Mouse (Mus musculus) G1E (cell line): ENCODE results near the gene Zfp934.
"Not testable (repeated sequence)": the region's sequence is repeated elsewhere in the genome, so short reads cannot be mapped to it uniquely, and the experiment has no call there.

Experiments
- CTCF ChIP-seq: IDR thresholded peaks from 2 replicates; pipeline ENCODE4 v1.5.1; 2012; ENCODE audit warnings: low read depth, low read length, inconsistent platforms, mixed read lengths
- GATA1 ChIP-seq: IDR thresholded peaks from 2 replicates; pipeline ENCODE4 v1.6.1; 2012; ENCODE audit warnings: borderline replicate concordance, low read length, inconsistent platforms, mixed read lengths
- TAL1 ChIP-seq: conservative IDR thresholded peaks from 2 replicates; pipeline ENCODE4 v1.6.1; 2012; ENCODE audit warnings: low read depth, low read length, inconsistent platforms, mixed read lengths

DNA sequence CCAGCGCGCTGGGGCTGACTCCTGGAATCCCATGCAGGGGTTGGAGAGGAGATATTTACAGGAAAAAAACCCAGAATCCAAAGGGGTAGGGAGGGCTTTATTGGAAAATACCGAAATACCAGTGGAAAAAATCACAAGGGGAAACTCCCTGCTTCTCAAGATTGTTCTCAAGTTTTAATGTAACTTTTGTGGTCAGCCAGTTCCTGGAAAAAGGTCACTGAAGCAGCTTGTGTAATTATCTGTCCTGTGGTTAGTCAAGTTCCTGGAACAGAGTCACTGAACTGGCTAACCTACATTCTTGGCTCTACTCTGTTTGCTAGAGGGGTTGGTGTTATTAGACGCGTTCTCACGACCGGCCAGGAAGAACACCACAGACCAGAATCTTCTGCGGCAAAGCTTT, 98.3 kb downstream of the Zfp934 start:
- TF ChIP-seq CTCF, TAL1, GATA1: not testable (repeated sequence)
